Mouse (Mus musculus) stomach, embryonic 16.5 days (tissue): ENCODE data around the gene Cldn1. TPM values are rescaled to one million over a fixed set of nuclear protein-coding genes. Genes with fewer than 3 reads are reported as not detected.
A peak's percentile ranks its signal among the peaks of the same experiment; 100 is the strongest.

Experiments used
- ATAC-seq: fragments of 200-750 bp; cut with Nextera tagmentation; 2 replicates; pipeline ENCODE4 v1.8.0; 2017; ENCODE audit warnings: moderate number of reproducible peaks, moderate TSS enrichment; ENCODE audit not compliant: insufficient read depth, low FRiP score
- H3K27ac ChIP-seq: fragments of 300-500 bp; sonication (generic); 2 replicates; pipeline ENCODE4 v1.5.1; 2014; ENCODE audit warnings: low read length
- H3K27me3 ChIP-seq: fragments of 300-500 bp; sonication (generic); 2 replicates; pipeline ENCODE4 v1.6.1; 2014; ENCODE audit warnings: low read length, control low read depth, mixed read lengths; ENCODE audit not compliant: control insufficient read depth, insufficient read depth
- H3K36me3 ChIP-seq: fragments of 300-500 bp; sonication (generic); 2 replicates; pipeline ENCODE4 v1.6.1; 2014; ENCODE audit warnings: low read length; ENCODE audit not compliant: control insufficient read depth, insufficient read depth
- H3K4me1 ChIP-seq: fragments of 300-500 bp; sonication (generic); 2 replicates; pipeline ENCODE4 v1.6.1; 2014; ENCODE audit warnings: low read length, control low read depth, mixed read lengths; ENCODE audit not compliant: control insufficient read depth, insufficient read depth
- H3K4me2 ChIP-seq: fragments of 300-500 bp; sonication (generic); 2 replicates; pipeline ENCODE4 v1.6.1; 2014; ENCODE audit warnings: low read depth, low read length, mixed read lengths
- H3K4me3 ChIP-seq: fragments of 300-500 bp; sonication (generic); replicated peaks from 2 replicates; pipeline ENCODE4 v1.5.1; 2014; ENCODE audit warnings: mild to moderate bottlenecking, low read length
- H3K9ac ChIP-seq: fragments of 300-500 bp; sonication (generic); 2 replicates; pipeline ENCODE4 v1.6.1; 2014; ENCODE audit warnings: low read length
- H3K9me3 ChIP-seq: fragments of 300-500 bp; sonication (generic); replicated peaks from 2 replicates; pipeline ENCODE4 v1.6.1; 2016; ENCODE audit warnings: low read length, control low read depth; ENCODE audit not compliant: control insufficient read depth
- WGBS: fragments of 180-500 bp; shearing (Covaris S2); extraction: QIAGEN DNeasy Blood & Tissue Kit; methylation state at CpG from one replicate; pipeline ENCODE4 v1.1.7; 2014; 5-methylcytosine and 5-hydroxymethylcytosine counted together
- polyA plus RNA-seq: library from polyadenylated mRNA; unstranded; fragments of >200 nt; fragmentation: Nextera tagmentation; extraction: Ambion mirVana; gene quantifications from 2 replicates; pipeline ENCODE4 v1.2.1, GENCODE M21; 2015

Gene Cldn1
- polyA plus RNA-seq, 1 experiment from 2014 or later = 15.3 TPM

DNA sequence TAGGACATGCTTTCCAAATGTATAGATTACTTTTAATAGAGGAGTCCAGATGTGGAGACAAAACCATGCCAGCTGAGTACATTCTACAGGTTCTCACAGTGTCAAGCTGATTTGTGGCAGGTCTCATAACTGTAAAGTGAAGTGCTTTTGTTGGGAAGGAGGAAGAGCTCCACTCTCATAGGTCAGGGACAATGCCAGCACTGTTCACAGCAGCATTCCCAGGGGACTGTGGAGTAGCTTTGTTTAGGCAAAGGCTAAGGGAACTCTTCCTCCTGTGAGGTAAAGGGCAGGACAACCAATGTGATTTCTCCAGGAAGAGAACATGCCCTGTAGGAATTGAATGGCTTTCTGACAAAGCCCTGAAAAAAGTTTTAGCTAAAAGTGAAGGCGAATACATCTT lies 1.5 kb downstream of the Cldn1 start:
- ATAC-seq = no peak
- H3K4me1 ChIP-seq = no peaks in the 10 kb centered on the region
- H3K4me2 ChIP-seq = no peak overlapping the region
- WGBS = 94% methylated on average over 1 of the region's 1 CpGs
- H3K9me3 ChIP-seq = no peaks in the 10 kb centered on the region
- no peak overlapping the region for H3K27ac ChIP-seq
- H3K36me3 ChIP-seq = no peaks in the 10 kb centered on the region
- H3K4me3 ChIP-seq = peak overlapping the region; percentile 10; the same call in 1 of the 2 replicates
- H3K9ac ChIP-seq = no peak overlapping the region
- H3K27me3 ChIP-seq = no peaks in the 10 kb centered on the region

DNA sequence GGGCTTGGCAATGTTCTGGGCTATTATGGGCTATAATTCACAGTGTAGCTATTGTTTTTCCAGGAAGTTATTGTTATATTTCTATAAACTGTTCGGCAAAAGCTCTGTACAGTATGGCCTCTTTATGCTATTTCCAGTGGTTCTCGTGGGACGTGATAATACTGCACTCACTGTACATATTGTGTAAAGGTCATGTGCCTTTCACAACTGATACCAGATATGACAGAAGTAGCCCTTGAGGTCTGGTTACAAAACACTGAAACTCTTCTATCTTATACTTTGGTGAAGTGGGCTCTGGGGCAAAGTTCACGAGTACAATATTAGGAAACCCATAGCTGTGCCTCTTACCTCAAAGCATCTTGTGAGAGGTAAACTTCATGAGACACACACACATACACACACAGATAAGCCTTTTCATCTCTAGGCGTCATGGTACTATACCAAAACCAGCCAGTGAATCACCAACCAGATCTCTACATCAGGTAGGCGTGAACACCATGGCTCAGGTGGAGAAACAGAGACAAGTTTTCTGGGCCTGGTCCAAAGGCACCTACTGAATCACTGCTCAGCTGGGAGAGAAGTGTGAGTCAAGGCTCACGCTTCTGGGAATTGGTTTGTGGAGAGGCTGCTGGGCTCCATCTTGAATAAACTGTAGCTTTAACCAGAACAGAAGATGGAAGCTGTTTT lies 2.5 kb downstream of the Cldn1 start:
- 78% methylated on average over 7 of the region's 7 CpGs for WGBS
- H3K36me3 ChIP-seq = no peaks in the 10 kb centered on the region
- no peaks in the 10 kb centered on the region for H3K27me3 ChIP-seq
- H3K4me1 ChIP-seq = no peaks in the 10 kb centered on the region
- ATAC-seq = no peak
- H3K9ac ChIP-seq = no peak overlapping the region
- no peaks in the 10 kb centered on the region for H3K9me3 ChIP-seq
- no peak overlapping the region for H3K27ac ChIP-seq
- H3K4me2 ChIP-seq = no peak overlapping the region
- H3K4me3 ChIP-seq = no peak overlapping the region

DNA sequence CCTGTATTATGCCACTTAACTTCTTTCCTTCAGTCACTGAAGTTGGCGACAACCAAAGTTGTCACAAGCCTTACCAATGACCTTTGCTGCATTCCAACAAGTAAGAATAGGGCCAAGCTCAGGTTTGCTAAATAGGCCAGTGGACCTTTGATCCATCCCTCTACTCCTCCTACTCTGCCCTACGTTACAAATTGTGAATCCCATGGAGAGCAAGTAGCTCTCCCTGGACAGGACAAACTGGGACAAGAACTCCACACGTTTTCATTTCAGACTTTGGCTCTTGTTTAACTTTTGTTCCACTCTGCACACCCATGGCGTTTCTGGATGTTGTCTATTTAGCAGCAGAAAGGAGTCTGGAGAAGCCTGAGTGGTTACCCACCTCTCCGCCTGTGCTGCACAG lies 3.5 kb downstream of the Cldn1 start:
- Histone ChIP-seq H3K4me1 (no peaks in the 10 kb centered on the region), H3K27me3 (no peaks in the 10 kb centered on the region), H3K4me2 (no peak overlapping the region), H3K27ac (no peak overlapping the region), H3K36me3 (no peaks in the 10 kb centered on the region), H3K4me3 (no peak overlapping the region), H3K9ac (no peak overlapping the region), H3K9me3 (no peaks in the 10 kb centered on the region)
- WGBS = 71% methylated on average over 5 of the region's 5 CpGs
- no peak for ATAC-seq

DNA sequence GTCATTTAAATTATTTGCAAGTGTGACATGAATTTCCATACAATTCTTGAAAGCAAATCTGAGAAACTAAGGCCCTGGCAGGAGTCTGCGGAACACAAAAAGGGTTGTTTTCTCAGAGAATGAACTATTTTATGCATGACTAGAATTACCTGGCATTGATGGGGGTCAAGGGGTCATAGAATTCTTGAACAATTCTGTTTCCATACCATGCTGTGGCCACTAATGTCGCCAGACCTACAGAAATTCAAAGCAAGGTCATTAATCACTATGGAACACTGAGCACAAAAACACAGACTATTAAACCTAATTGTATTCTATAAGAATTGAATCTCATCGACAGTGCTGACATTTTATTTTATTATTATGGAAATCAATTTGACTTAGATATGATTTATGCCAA lies 10.9 kb downstream of the Cldn1 start:
- ATAC-seq = no peak
- no peaks in the 10 kb centered on the region for H3K27me3 ChIP-seq
- 64% methylated on average over 3 of the region's 3 CpGs for WGBS
- H3K4me3 ChIP-seq = no peak overlapping the region
- no peak overlapping the region for H3K9ac ChIP-seq
- no peak overlapping the region for H3K27ac ChIP-seq
- no peak overlapping the region for H3K4me2 ChIP-seq
- no peaks in the 10 kb centered on the region for H3K4me1 ChIP-seq
- H3K36me3 ChIP-seq = no peaks in the 10 kb centered on the region
- H3K9me3 ChIP-seq = no peaks in the 10 kb centered on the region

DNA sequence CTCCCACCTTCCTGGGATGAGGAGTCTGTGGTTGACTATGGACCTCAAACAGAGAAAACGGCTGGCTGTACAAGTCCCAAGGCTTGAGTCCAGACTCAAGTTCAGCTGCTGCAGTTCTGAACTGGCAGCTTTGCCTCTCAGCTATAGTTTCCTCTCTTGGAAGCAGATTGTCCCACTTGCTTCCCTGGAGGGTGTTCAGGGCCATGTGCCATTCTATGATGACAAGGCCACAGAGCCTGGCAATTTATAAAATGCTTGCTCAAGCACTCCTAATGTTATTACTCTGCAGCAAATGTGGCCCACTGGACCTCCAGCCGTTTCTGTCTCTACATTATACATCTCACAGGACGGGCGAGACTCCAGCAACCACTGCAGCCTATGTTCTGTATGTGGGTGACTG lies 12.0 kb downstream of the Cldn1 start:
- Histone ChIP-seq H3K4me1 (no peaks in the 10 kb centered on the region), H3K4me3 (no peak overlapping the region), H3K9ac (no peak overlapping the region), H3K36me3 (no peaks in the 10 kb centered on the region), H3K4me2 (no peak overlapping the region), H3K27me3 (no peaks in the 10 kb centered on the region), H3K9me3 (no peaks in the 10 kb centered on the region), H3K27ac (no peak overlapping the region)
- ATAC-seq = no peak
- 80% methylated on average over 4 of the region's 4 CpGs for WGBS

DNA sequence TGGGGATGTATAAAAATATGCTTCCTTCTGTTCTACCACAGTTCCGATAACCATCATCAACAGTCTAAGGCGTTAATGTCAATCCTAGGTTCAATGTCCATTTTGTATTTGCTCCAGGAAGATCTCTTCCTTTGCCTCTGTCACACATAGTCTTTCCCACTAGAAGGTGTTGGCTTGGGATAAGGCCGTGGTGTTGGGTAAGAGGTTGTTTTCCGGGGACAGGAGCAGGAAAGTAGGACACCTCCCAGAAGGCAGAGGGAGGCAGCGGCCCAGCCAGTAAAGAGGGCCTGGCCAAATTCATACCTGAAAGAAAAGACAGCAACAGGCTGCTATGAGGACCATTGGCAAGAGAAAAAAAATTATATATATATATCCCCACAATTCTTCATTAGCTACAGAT lies 12.7 kb downstream of the Cldn1 start:
- H3K4me3 ChIP-seq = no peak overlapping the region
- WGBS = 89% methylated on average over 5 of the region's 5 CpGs
- no peak overlapping the region for H3K9ac ChIP-seq
- H3K4me2 ChIP-seq = no peak overlapping the region
- H3K36me3 ChIP-seq = no peaks in the 10 kb centered on the region
- no peaks in the 10 kb centered on the region for H3K27me3 ChIP-seq
- H3K27ac ChIP-seq = no peak overlapping the region
- H3K9me3 ChIP-seq = no peaks in the 10 kb centered on the region
- no peak for ATAC-seq
- no peaks in the 10 kb centered on the region for H3K4me1 ChIP-seq

DNA sequence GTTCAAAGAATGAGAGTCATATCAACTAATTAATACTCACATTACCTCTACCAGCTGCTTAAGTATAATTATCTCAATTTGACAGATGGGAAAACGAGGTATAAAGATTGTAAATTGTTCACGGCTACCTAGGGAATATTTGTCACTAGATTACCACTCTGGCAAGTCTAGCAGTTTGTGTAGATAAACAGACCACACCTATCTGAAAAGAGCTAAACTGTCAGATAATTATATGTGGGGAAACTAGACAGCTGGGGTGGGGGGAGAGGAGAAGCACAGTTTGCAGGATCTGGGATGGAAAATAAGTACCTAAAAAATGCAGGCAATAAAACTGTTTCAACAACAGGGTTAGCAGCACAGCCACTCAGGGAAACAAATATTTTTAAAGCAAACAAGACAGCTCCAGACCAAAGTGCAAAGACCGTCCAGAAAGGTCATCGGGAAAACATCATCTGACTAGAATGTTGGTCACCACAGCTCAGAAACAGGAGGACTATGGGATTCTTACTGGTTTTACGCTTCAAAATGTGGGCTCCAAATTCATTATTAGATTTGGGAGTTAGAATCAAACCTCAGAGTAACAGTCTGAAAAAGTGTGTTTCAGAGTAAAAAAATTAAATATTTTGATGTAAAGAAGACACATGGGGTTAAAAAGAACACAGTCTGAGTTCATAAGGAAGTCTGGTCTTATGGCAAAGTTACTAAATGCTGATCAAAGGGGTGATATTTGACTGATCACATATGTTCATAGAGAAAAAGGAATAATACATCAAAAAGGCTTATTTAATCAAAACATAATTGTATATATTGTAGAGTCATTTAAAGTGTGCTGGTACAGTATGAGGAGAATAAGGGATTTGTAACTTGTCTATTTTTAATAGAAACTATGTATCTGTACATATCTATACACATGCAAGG lies 13.5 kb downstream of the Cldn1 start:
- H3K27ac ChIP-seq = no peak overlapping the region
- H3K4me2 ChIP-seq = no peak overlapping the region
- H3K27me3 ChIP-seq = no peaks in the 10 kb centered on the region
- no peak for ATAC-seq
- H3K4me3 ChIP-seq = no peak overlapping the region
- WGBS = 54% methylated on average over 5 of the region's 5 CpGs
- no peaks in the 10 kb centered on the region for H3K36me3 ChIP-seq
- no peaks in the 10 kb centered on the region for H3K4me1 ChIP-seq
- no peak overlapping the region for H3K9ac ChIP-seq
- no peaks in the 10 kb centered on the region for H3K9me3 ChIP-seq

DNA sequence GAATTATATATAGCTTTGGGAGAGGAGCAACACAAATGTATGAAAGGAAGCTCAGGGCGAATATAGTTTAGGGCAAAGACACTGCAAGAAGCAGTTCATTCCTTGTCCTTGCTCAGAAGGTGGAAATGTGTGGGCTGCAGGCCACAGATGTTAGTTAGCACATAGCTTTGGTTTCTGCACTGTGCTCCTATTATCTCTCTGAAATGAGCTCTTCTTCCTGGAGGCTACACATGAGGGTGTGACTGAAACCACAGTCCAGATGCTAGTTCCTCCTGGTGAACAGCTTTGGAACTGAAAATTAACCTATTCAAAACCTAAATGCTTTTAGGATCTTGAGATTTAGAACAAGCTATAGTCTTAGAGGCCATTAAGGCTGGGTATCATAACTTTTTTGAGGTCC lies 16.1 kb downstream of the Cldn1 start:
- Histone ChIP-seq H3K4me3 (no peak overlapping the region), H3K27me3 (no peaks in the 10 kb centered on the region), H3K4me1 (no peaks in the 10 kb centered on the region), H3K36me3 (no peaks in the 10 kb centered on the region), H3K9me3 (no peaks in the 10 kb centered on the region), H3K27ac (no peak overlapping the region), H3K4me2 (no peak overlapping the region), H3K9ac (no peak overlapping the region)
- ATAC-seq = no peak
- WGBS = 70% methylated on average over 1 of the region's 1 CpGs

DNA sequence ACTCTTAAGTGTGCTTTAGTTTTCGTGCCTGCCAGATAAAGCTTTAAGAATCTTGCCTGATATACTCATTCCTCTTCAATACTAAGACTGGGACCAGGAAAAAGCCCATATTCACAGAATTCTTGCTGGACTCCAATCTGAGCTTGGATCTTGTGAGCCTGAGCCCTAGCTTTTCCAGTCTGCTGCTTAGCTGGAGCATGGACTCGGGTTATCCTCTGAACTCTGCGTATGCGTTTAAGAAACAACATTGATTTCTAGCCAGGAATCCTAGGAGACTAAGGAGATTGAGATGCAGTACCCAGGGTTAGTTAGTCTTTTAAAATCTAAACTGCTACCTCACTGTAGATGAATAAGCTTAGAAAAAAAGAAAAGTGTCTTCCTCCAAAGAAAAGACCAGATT lies 20.9 kb downstream of the Cldn1 start:
- Histone ChIP-seq H3K4me1 (no peaks in the 10 kb centered on the region), H3K4me2 (no peak overlapping the region), H3K27ac (no peak overlapping the region), H3K4me3 (no peak overlapping the region), H3K9ac (no peak overlapping the region), H3K36me3 (no peaks in the 10 kb centered on the region), H3K27me3 (no peaks in the 10 kb centered on the region), H3K9me3 (no peaks in the 10 kb centered on the region)
- 78% methylated on average over 4 of the region's 4 CpGs for WGBS
- no peak for ATAC-seq
